Mouse (Mus musculus) heart, embryonic 12.5 days (tissue): ENCODE measurements at regions not wholly inside any gene's neighbourhood (a gene's known extent, or its start where the extent isn't known, plus 50 kb on each side); places are given as distances from the start of the nearest gene placed in this dataset.

Experiments used
- ATAC-seq: fragments of 200-750 bp; cut with Nextera tagmentation; 2 replicates; pipeline ENCODE4 v1.8.0; 2017; ENCODE audit warnings: moderate TSS enrichment, moderate library complexity; ENCODE audit not compliant: insufficient number of reproducible peaks, low FRiP score
- H3K27ac ChIP-seq: fragments of 300-500 bp; sonication (generic); 2 replicates; pipeline ENCODE4 v1.5.1; 2016; ENCODE audit warnings: mild to moderate bottlenecking, moderate library complexity; ENCODE audit not compliant: poor library complexity, severe bottlenecking
- H3K27me3 ChIP-seq: fragments of 300-500 bp; sonication (generic); replicated peaks from 2 replicates; pipeline ENCODE4 v1.6.1; 2016; ENCODE audit warnings: mild to moderate bottlenecking, moderate library complexity
- H3K36me3 ChIP-seq: fragments of 300-500 bp; sonication (generic); 2 replicates; pipeline ENCODE4 v1.6.1; 2016; ENCODE audit warnings: mild to moderate bottlenecking, moderate library complexity
- H3K4me1 ChIP-seq: fragments of 300-500 bp; sonication (generic); replicated peaks from 2 replicates; pipeline ENCODE4 v1.6.1; 2016; ENCODE audit warnings: mild to moderate bottlenecking
- H3K4me2 ChIP-seq: fragments of 300-500 bp; sonication (generic); 2 replicates; pipeline ENCODE4 v1.6.1; 2016; ENCODE audit warnings: mild to moderate bottlenecking, moderate library complexity
- H3K4me3 ChIP-seq: fragments of 300-500 bp; sonication (generic); 2 replicates; pipeline ENCODE4 v1.5.1; 2016; ENCODE audit warnings: mild to moderate bottlenecking
- H3K9ac ChIP-seq: fragments of 300-500 bp; sonication (generic); 2 replicates; pipeline ENCODE4 v1.6.1; 2016; ENCODE audit warnings: mild to moderate bottlenecking, moderate library complexity
- H3K9me3 ChIP-seq: fragments of 300-500 bp; sonication (generic); replicated peaks from 2 replicates; pipeline ENCODE4 v1.6.1; 2016; ENCODE audit warnings: mild to moderate bottlenecking, moderate library complexity
- WGBS: fragments of 180-500 bp; shearing (Covaris S2); methylation state at CpG from one replicate; pipeline ENCODE4 v1.1.7; 2016; 5-methylcytosine and 5-hydroxymethylcytosine counted together

DNA sequence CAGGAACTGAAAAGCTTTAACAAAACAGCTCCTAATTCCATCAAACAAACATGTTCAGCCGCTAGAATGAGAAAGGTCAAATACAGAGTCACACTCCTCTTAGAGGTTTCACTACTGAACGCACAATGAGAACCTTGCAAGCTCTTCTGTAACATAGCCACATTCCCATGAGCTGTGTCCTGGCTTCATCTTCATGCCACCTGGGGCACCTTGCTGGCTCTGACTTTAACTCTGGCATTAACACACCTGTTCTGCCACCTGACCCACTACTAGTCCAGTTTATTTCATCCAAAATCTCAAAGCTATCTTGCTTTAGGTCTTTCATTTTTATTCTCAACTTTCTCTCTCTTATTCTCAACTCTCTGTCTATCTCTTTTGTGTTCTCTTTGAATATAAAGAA is 314.9 kb downstream of the Rnf144a start:
- Histone ChIP-seq H3K9ac (no peak overlapping the region), H3K4me3 (no peak overlapping the region), H3K36me3 (no peaks in the 10 kb centered on the region), H3K27me3 (no peaks in the 10 kb centered on the region), H3K4me1 (no peaks in the 10 kb centered on the region), H3K9me3 (no peaks in the 10 kb centered on the region), H3K4me2 (no peak overlapping the region), H3K27ac (no peak overlapping the region)
- ATAC-seq: no peak
- whole genome bisulfite sequencing: 80% methylated on average over 2 of the region's 2 CpGs

DNA sequence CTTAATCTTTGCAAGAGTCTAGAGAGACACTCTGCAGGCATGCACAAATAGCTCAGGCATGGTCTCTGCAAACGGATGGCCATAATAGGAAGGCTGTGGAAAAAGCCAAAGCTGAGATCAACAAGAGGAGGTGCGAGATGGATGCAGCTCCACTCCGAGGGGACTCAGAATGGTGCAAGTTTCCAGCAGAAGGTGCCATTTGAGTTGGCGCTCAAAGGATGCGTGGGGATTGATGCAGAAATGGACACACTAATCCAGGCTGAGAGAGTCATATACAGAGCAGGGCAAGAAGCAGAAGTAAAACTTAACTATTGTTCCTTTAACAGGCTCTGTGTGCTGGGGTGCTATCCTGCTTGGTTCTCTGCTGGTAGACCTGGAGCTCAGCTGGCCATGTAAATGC is 315.9 kb downstream of the Rnf144a start:
- Histone ChIP-seq H3K27me3 (no peaks in the 10 kb centered on the region), H3K4me2 (no peak overlapping the region), H3K9me3 (no peaks in the 10 kb centered on the region), H3K4me1 (no peaks in the 10 kb centered on the region), H3K36me3 (no peaks in the 10 kb centered on the region), H3K4me3 (no peak overlapping the region), H3K27ac (no peak overlapping the region), H3K9ac (no peak overlapping the region)
- WGBS: 63% methylated on average over 5 of the region's 5 CpGs
- no peak for ATAC-seq

DNA sequence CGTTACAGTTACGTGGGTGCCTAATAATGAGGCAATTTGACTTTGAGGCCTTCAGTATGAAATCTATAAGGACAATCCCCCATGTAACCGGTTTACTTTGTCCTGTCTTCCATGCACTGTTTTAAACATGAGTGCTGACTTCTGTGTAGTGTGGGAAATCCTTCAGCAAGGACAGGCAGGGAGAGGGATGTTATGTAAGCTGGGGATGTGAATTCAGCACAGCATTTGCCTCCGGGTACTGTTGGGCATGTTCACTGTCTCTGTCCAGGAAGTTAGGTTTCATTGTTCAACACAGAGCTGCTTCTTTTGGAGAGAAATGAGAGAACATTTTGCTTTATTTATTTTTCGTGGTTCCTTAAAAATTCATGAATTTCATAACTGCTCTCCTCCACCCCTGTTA is 322.7 kb downstream of the Rnf144a start:
- no peak overlapping the region for H3K4me3 ChIP-seq
- no peaks in the 10 kb centered on the region for H3K36me3 ChIP-seq
- H3K4me2 ChIP-seq: no peak overlapping the region
- H3K9me3 ChIP-seq: no peaks in the 10 kb centered on the region
- H3K4me1 ChIP-seq: no peaks in the 10 kb centered on the region
- H3K9ac ChIP-seq: no peak overlapping the region
- H3K27me3 ChIP-seq: no peaks in the 10 kb centered on the region
- 65% methylated on average over 5 of the region's 5 CpGs for WGBS
- ATAC-seq: no peak
- no peak overlapping the region for H3K27ac ChIP-seq

DNA sequence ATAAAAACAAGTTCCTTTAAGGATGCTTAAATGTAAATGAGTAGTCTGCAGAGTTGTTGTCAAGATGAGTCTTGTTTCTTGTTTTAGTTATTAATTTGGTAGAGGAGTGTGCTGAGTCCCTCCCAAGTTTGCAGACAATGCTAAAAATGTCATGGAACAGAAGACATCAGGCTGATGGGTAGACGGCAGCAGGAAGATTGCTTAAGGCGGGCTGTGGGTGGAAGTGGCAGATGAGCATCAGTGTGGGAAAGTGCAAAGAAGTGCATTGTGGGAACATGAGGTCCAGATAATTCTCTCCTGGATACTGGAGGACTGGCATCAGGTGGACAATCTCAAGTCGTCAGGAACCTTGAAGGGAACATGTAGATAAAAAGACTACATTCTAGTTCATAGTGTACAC is 323.2 kb downstream of the Rnf144a start:
- Histone ChIP-seq H3K9ac (no peak overlapping the region), H3K9me3 (no peaks in the 10 kb centered on the region), H3K4me1 (no peaks in the 10 kb centered on the region), H3K4me2 (no peak overlapping the region), H3K4me3 (no peak overlapping the region), H3K27me3 (no peaks in the 10 kb centered on the region), H3K36me3 (no peaks in the 10 kb centered on the region), H3K27ac (no peak overlapping the region)
- ATAC-seq: no peak
- WGBS: 69% methylated on average over 3 of the region's 3 CpGs

DNA sequence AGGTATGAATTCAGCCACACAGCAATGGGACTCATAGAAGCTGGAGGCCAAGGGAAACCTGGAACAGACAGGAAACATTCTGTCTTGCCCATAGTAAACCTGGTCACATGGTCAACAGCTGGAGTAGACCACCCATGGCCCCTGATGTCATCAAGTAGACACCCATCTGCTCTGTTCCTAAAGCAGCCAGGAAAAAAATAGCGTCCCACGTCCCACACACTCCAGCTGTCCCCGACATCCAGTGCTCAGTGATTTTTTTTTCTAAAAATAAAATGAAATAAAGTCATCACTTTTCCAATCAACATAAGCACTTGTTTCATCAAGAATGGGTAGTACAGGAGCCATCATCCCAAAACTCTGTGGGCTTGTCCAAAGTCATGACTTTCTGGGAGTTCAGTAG is 326.7 kb downstream of the Rnf144a start:
- Histone ChIP-seq H3K9me3 (no peaks in the 10 kb centered on the region), H3K4me1 (no peaks in the 10 kb centered on the region), H3K4me3 (no peak overlapping the region), H3K27me3 (no peaks in the 10 kb centered on the region), H3K36me3 (no peaks in the 10 kb centered on the region), H3K9ac (no peak overlapping the region), H3K27ac (no peak overlapping the region), H3K4me2 (no peak overlapping the region)
- WGBS: 73% methylated on average over 3 of the region's 3 CpGs
- ATAC-seq: no peak

DNA sequence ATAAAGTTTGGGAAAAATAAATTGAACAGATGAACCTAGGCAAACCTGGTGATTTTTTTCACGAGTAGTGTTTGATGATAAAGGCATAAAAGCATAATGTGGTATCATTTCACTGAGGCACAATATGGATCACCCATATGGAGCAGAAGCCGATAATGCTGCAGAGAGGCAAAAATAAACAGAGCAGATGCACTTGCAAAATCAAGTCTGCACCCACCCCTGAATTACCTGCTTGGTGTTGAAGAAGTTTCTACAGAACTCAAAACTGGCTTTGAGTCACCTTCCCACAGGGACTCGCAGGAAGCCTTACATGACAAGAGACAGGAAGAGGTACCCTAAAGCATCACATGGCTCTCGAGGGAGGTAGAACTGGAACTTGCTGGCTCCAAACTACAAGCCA is 328.1 kb downstream of the Rnf144a start:
- 80% methylated on average over 4 of the region's 4 CpGs for WGBS
- no peaks in the 10 kb centered on the region for H3K27me3 ChIP-seq
- H3K9me3 ChIP-seq: no peaks in the 10 kb centered on the region
- no peak overlapping the region for H3K27ac ChIP-seq
- H3K4me1 ChIP-seq: no peaks in the 10 kb centered on the region
- H3K4me3 ChIP-seq: no peak overlapping the region
- H3K9ac ChIP-seq: no peak overlapping the region
- H3K36me3 ChIP-seq: no peaks in the 10 kb centered on the region
- no peak overlapping the region for H3K4me2 ChIP-seq
- ATAC-seq: no peak

DNA sequence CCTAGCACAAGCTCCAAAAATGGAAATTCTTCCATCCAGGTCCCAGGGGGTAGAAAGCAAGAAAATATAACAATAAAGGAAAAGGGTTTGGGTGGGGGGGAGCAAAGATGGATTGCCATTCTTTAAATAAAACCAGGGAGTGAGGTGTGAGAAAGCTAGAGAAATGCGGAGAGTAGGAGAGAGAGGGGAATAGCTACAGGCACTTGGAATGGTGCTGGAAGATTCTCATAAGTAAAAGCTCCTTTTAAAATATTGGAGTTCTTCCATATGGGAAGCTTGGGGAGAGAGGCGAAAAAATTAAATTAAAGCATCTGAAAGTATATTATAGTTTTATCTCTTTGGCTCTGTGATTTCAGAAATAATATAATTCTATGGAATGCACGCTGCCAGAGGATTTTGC is 328.6 kb downstream of the Rnf144a start:
- no peaks in the 10 kb centered on the region for H3K4me1 ChIP-seq
- WGBS: 77% methylated on average over 3 of the region's 3 CpGs
- H3K9ac ChIP-seq: no peak overlapping the region
- H3K27me3 ChIP-seq: no peaks in the 10 kb centered on the region
- no peaks in the 10 kb centered on the region for H3K36me3 ChIP-seq
- H3K27ac ChIP-seq: no peak overlapping the region
- ATAC-seq: no peak
- no peak overlapping the region for H3K4me3 ChIP-seq
- H3K4me2 ChIP-seq: no peak overlapping the region
- H3K9me3 ChIP-seq: no peaks in the 10 kb centered on the region

DNA sequence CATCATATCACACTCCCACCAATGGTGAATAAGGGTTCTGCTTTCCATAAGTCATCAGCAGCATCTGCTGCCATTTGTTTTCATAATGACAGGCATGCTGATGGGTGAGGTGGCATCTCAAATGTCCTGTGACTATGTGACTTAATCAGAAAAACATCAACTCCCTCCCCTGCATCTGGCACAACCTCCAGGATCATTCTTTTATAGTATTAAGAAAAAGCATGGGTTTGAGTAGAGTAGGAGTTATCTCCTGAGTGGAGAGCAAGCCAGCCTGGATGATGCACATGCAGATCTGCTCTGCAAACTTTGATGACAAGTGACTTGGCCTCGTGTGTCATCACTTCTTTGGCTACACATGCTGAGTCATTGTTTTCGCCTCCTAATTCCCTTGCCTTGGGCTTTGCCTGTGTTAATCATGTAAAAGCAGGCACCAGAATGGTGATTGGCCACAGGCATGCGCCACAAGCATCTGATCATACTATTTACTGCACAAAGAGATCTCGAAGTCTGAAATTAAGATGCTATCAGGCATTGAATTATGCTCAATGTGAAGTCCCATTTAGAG is 335.9 kb downstream of the Rnf144a start:
- Histone ChIP-seq H3K9me3 (no peaks in the 10 kb centered on the region), H3K27ac (no peak overlapping the region), H3K4me1 (no peaks in the 10 kb centered on the region), H3K27me3 (no peaks in the 10 kb centered on the region), H3K9ac (no peak overlapping the region), H3K4me2 (no peak overlapping the region), H3K36me3 (no peaks in the 10 kb centered on the region), H3K4me3 (no peak overlapping the region)
- WGBS: 55% methylated on average over 4 of the region's 4 CpGs
- no peak for ATAC-seq

DNA sequence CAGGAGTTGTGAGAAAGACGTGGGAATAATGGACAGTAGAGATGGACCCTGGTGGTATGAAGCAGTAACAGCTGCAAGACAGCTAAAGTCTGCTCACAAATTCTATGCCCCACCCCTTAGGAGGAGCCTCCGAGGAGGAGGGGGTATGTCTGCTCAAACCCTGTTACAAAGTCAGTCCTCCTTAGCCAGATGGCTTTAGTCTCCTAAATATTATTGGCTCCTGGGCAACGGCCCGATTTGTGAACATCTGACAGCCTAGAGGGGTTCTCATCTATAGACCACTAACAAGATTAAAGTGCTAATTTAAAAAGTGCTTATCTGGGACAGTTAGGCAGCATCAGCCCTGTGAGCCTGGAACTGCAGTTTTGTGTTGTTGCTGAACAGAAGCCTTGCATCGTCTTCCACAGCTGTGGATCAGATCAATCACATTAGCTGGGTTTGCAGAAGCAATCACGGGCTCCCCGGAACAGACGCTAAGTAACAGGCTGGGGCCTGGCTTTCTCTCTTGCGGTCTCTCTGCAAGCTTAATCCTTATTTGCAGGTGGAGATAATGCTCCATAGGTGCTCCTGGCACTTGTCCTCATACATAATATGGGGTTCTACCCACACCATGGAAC is 339.3 kb downstream of the Rnf144a start:
- Histone ChIP-seq H3K4me1 (no peaks in the 10 kb centered on the region), H3K36me3 (no peaks in the 10 kb centered on the region), H3K27ac (no peak overlapping the region), H3K4me2 (no peak overlapping the region), H3K4me3 (no peak overlapping the region), H3K9me3 (no peaks in the 10 kb centered on the region), H3K9ac (no peak overlapping the region), H3K27me3 (no peaks in the 10 kb centered on the region)
- 37% methylated on average over 9 of the region's 9 CpGs for WGBS
- ATAC-seq: no peak

DNA sequence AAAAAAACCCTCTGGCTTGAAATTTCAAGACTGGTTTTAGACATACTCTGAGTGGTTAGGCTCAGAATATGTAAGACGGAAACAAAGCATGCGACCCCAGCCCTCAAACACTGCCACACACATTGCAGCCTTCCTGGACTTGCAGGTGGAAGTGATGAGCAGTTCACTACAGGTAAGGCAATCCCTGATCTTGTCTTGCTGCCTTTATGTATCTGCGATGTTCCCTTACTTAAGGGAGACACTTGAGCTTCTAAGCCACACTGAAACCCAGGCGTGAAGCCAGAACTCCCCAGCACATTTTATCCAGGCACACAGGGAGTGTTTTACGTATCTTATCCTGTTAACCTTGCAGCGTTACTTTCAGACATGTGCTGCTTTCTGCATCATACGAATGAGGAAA is 342.9 kb downstream of the Rnf144a start:
- Histone ChIP-seq H3K36me3 (no peaks in the 10 kb centered on the region), H3K4me2 (no peak overlapping the region), H3K4me3 (no peak overlapping the region), H3K4me1 (peaks cover 8% of the 10 kb centered on the region), H3K27ac (no peak overlapping the region), H3K27me3 (peaks cover 9% of the 10 kb centered on the region), H3K9me3 (no peaks in the 10 kb centered on the region), H3K9ac (no peak overlapping the region)
- no peak for ATAC-seq
- WGBS: 74% methylated on average over 7 of the region's 7 CpGs

DNA sequence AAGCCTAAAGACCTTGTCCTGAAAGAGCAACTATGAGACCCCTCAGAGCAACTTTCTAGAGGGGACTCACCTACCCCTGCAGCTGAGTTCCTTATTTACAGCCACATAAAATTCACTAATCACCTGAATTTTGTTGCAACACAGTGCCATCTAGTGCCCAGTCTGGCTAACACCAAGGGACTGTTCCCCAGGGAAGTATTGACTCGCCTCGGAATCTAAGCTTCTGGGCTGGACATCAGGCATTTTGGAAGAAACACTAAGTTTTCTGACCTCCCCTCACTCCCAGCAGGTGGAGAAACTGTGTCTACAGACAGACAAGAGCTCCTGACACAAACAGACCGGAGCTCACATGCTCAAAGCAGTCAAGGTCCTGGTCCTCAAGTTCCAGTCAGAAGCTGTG is 343.4 kb downstream of the Rnf144a start:
- Histone ChIP-seq H3K27me3 (peaks cover 9% of the 10 kb centered on the region), H3K4me2 (no peak overlapping the region), H3K27ac (no peak overlapping the region), H3K4me3 (no peak overlapping the region), H3K4me1 (peaks cover 8% of the 10 kb centered on the region), H3K9ac (no peak overlapping the region), H3K9me3 (no peaks in the 10 kb centered on the region), H3K36me3 (no peaks in the 10 kb centered on the region)
- 12% methylated on average over 3 of the region's 3 CpGs for WGBS
- ATAC-seq: no peak

DNA sequence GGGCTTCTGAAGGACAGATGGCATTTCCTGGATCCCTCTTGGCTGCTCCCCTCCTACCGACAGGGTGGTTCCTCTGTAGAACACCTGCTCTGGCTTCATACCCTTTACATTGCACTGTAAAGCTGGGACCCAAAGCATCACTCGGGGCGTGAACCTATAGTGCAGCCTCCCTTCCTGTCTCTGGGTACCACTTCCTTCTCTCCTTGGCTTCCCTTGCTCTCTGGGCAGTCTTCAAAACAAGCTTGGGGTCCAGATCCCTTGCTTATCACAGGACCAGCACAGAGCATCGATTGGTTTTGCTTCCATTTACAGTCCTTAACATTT is 346.4 kb downstream of the Rnf144a start:
- Histone ChIP-seq H3K4me1 (peaks cover 8% of the 10 kb centered on the region), H3K27ac (no peak overlapping the region), H3K4me3 (peak overlapping the region; percentile 34), H3K36me3 (no peaks in the 10 kb centered on the region), H3K27me3 (peaks cover 9% of the 10 kb centered on the region), H3K4me2 (peak overlapping the region; percentile 71), H3K9ac (no peak overlapping the region), H3K9me3 (no peaks in the 10 kb centered on the region)
- WGBS: 30% methylated on average over 4 of the region's 4 CpGs
- no peak for ATAC-seq
